Mouse (Mus musculus) MEL (cell line): ENCODE measurements around the gene Kyat1. TPM values are rescaled to one million over a fixed set of nuclear protein-coding genes. Genes with fewer than 3 reads are reported as not detected.

Source experiments
- DNase-seq: peaks from one replicate; pipeline ENCODE4 v3.0.0; 2011; ENCODE audit warnings: low read depth, low spot score
- H3K27ac ChIP-seq: 2 replicates; pipeline ENCODE4 v1.5.1; 2012; ENCODE audit warnings: low read depth, mild to moderate bottlenecking, control low read depth, low read length, moderate library complexity; ENCODE audit not compliant: control insufficient read depth
- H3K27me3 ChIP-seq, 2 experiments: fragments of 150-350 bp in 1 of 2; sonication (generic) in 1 of 2; 2 replicates each; pipeline ENCODE4 v1.6.1; 2012; ENCODE audit warnings: low read length in 2 of 2, mild to moderate bottlenecking in 2 of 2, improper control_type of control experiment in 1 of 2, moderate library complexity in 1 of 2; ENCODE audit not compliant: insufficient read depth in 2 of 2, control insufficient read depth in 1 of 2
- H3K36me3 ChIP-seq, 2 experiments: 2 replicates each; pipeline ENCODE4 v1.6.1; 2012 to 2014; ENCODE audit warnings: low read length in 2 of 2, improper control_type of control experiment in 1 of 2, inconsistent platforms in 1 of 2, mild to moderate bottlenecking in 1 of 2; ENCODE audit not compliant: insufficient read depth in 2 of 2, control insufficient read depth in 1 of 2
- H3K4me1 ChIP-seq, 2 experiments: fragments of 150-350 bp in 1 of 2; sonication (generic) in 1 of 2; 2 replicates each; pipeline ENCODE4 v1.6.1; 2012; ENCODE audit warnings: low read length in 2 of 2, improper control_type of control experiment in 1 of 2, mild to moderate bottlenecking in 1 of 2; ENCODE audit not compliant: insufficient read depth in 2 of 2, control insufficient read depth in 1 of 2
- H3K4me3 ChIP-seq, 2 experiments: fragments of 150-350 bp in 1 of 2; sonication (generic) in 1 of 2; 2 replicates each; pipeline ENCODE4 v1.5.1; 2012; ENCODE audit warnings: low read depth in 2 of 2, low read length in 2 of 2, mild to moderate bottlenecking in 2 of 2, moderate library complexity in 2 of 2, control low read depth in 1 of 2, improper control_type of control experiment in 1 of 2; ENCODE audit not compliant: control insufficient read depth in 1 of 2, insufficient read depth in 1 of 2
- H3K79me2 ChIP-seq: 2 replicates; pipeline ENCODE4 v1.6.1; 2012; ENCODE audit warnings: mild to moderate bottlenecking, low read length, moderate library complexity; ENCODE audit not compliant: control insufficient read depth, poor library complexity, insufficient read depth
- H3K9ac ChIP-seq: 2 replicates; pipeline ENCODE4 v1.6.1; 2012; ENCODE audit warnings: low read depth, mild to moderate bottlenecking, control low read depth, low read length, moderate library complexity; ENCODE audit not compliant: control insufficient read depth, poor library complexity, severe bottlenecking
- H3K9me3 ChIP-seq: fragments of 150-350 bp; sonication (generic); replicated peaks from 2 replicates; pipeline ENCODE4 v1.6.1; 2012; ENCODE audit warnings: mild to moderate bottlenecking, low read length, improper control_type of control experiment, moderate library complexity; ENCODE audit not compliant: insufficient read depth
- CTCF ChIP-seq, 3 experiments: IDR thresholded peaks in 2 of 3; conservative IDR thresholded peaks in 1 of 3; 2 replicates each; pipeline ENCODE4 v1.5.1; 2011 to 2012; ENCODE audit warnings: low read length in 3 of 3, low read depth in 2 of 3, mild to moderate bottlenecking in 2 of 3, improper control_type of control experiment in 1 of 3, inconsistent platforms in 1 of 3, mixed read lengths in 1 of 3, moderate library complexity in 1 of 3; ENCODE audit not compliant: control insufficient read depth in 1 of 3, insufficient read depth in 1 of 3, poor library complexity in 1 of 3, severe bottlenecking in 1 of 3
- ELF1 ChIP-seq: IDR thresholded peaks from 2 replicates; pipeline ENCODE4 v1.6.1; 2014; ENCODE audit warnings: low read depth, mild to moderate bottlenecking, inconsistent platforms, low read length, improper control_type of control experiment, moderate library complexity
- ETS1 ChIP-seq: IDR thresholded peaks from 2 replicates; pipeline ENCODE4 v1.6.1; 2012; ENCODE audit warnings: low read depth, mild to moderate bottlenecking, inconsistent platforms, low read length, improper control_type of control experiment, moderate library complexity
- HCFC1 ChIP-seq: IDR thresholded peaks from 2 replicates; pipeline ENCODE4 v1.6.1; 2012; ENCODE audit warnings: low read depth, mild to moderate bottlenecking, inconsistent platforms, low read length, improper control_type of control experiment, moderate library complexity
- MAFK ChIP-seq: IDR thresholded peaks from 2 replicates; pipeline ENCODE4 v1.6.1; 2011; ENCODE audit warnings: low read depth, mild to moderate bottlenecking, low read length, improper control_type of control experiment, borderline replicate concordance
- MAX ChIP-seq: IDR thresholded peaks from 2 replicates; pipeline ENCODE4 v1.6.1; 2011; ENCODE audit warnings: low read length, improper control_type of control experiment
- MAZ ChIP-seq: IDR thresholded peaks from 2 replicates; pipeline ENCODE4 v1.6.1; 2012; ENCODE audit warnings: low read depth, mild to moderate bottlenecking, inconsistent platforms, low read length, improper control_type of control experiment
- MXI1 ChIP-seq: IDR thresholded peaks from 2 replicates; pipeline ENCODE4 v1.6.1; 2011; ENCODE audit warnings: mild to moderate bottlenecking, low read depth, low read length, improper control_type of control experiment
- MYB ChIP-seq: IDR thresholded peaks from 2 replicates; pipeline ENCODE4 v1.6.1; 2011; ENCODE audit warnings: mild to moderate bottlenecking, low read depth, low read length, improper control_type of control experiment
- MYC ChIP-seq: IDR thresholded peaks from 2 replicates; pipeline ENCODE4 v1.6.1; 2011; ENCODE audit warnings: low read depth, mild to moderate bottlenecking, low read length, improper control_type of control experiment, moderate library complexity
- NELFE ChIP-seq: IDR thresholded peaks from 2 replicates; pipeline ENCODE4 v1.6.1; 2011; ENCODE audit warnings: low read depth, low read length, improper control_type of control experiment
- POLR2A ChIP-seq, 2 experiments: IDR thresholded peaks; 2 replicates each; pipeline ENCODE4 v1.6.1; 2011 to 2012; ENCODE audit warnings: low read length in 2 of 2, mild to moderate bottlenecking in 2 of 2, control low read depth in 1 of 2, improper control_type of control experiment in 1 of 2, low read depth in 1 of 2, moderate library complexity in 1 of 2; ENCODE audit not compliant: control insufficient read depth in 1 of 2, insufficient read depth in 1 of 2, poor library complexity in 1 of 2
- POLR2AphosphoS5 ChIP-seq: IDR thresholded peaks from 2 replicates; pipeline ENCODE4 v1.6.1; 2012; ENCODE audit warnings: low read depth, borderline replicate concordance, mild to moderate bottlenecking, inconsistent platforms, low read length, moderate library complexity, mixed read lengths
- RAD21 ChIP-seq: IDR thresholded peaks from 2 replicates; pipeline ENCODE4 v1.6.1; 2011; ENCODE audit warnings: mild to moderate bottlenecking, low read depth, low read length, improper control_type of control experiment
- SIN3A ChIP-seq: IDR thresholded peaks from 2 replicates; pipeline ENCODE4 v1.6.1; 2012; ENCODE audit warnings: low read length, improper control_type of control experiment, inconsistent platforms
- SMC3 ChIP-seq: IDR thresholded peaks from 2 replicates; pipeline ENCODE4 v1.6.1; 2011; ENCODE audit warnings: low read depth, low read length, improper control_type of control experiment
- UBTF ChIP-seq: IDR thresholded peaks from 2 replicates; pipeline ENCODE4 v1.6.1; 2012; ENCODE audit warnings: low read depth, mild to moderate bottlenecking, inconsistent platforms, low read length, improper control_type of control experiment, moderate library complexity, borderline replicate concordance; ENCODE audit not compliant: insufficient read depth
- USF2 ChIP-seq, 2 experiments: IDR thresholded peaks; 2 replicates each; pipeline ENCODE4 v1.6.1; 2011 to 2012; ENCODE audit warnings: improper control_type of control experiment in 2 of 2, low read length in 2 of 2, borderline replicate concordance in 1 of 2, inconsistent platforms in 1 of 2, low read depth in 1 of 2, mild to moderate bottlenecking in 1 of 2; ENCODE audit not compliant: insufficient read depth in 1 of 2
- ZC3H11A ChIP-seq: IDR thresholded peaks from 2 replicates; pipeline ENCODE4 v1.6.1; 2012; ENCODE audit warnings: low read depth, mild to moderate bottlenecking, inconsistent platforms, low read length, improper control_type of control experiment
- ZKSCAN1 ChIP-seq: IDR thresholded peaks from 2 replicates; pipeline ENCODE4 v1.6.1; 2012; ENCODE audit warnings: low read depth, mild to moderate bottlenecking, inconsistent platforms, low read length, improper control_type of control experiment, moderate library complexity
- polyA plus RNA-seq, 2 experiments: library from polyadenylated mRNA; stranded (reverse) in 1 of 2; unstranded in 1 of 2; fragments of >175 nt in 1 of 2; fragments of >200 nt in 1 of 2; gene quantifications; 2 replicates each; pipeline versions ENCODE4 v1.2.1 to v1.2.4; 2012; ENCODE audit warnings: low replicate concordance in 2 of 2, low read depth in 1 of 2; ENCODE audit not compliant: insufficient read length in 2 of 2, insufficient read depth in 1 of 2, missing spikeins in 1 of 2
- total RNA-seq: library from RNA; depleted of rRNA; stranded (reverse); fragments of 300-350 nt; gene quantifications from 2 replicates; pipeline ENCODE4 v1.2.3, GENCODE M21; 2012

Gene Kyat1
- total and polyA plus RNA-seq, 3 experiments: 9.5 to 14.9 TPM; not detected in 1

DNA sequence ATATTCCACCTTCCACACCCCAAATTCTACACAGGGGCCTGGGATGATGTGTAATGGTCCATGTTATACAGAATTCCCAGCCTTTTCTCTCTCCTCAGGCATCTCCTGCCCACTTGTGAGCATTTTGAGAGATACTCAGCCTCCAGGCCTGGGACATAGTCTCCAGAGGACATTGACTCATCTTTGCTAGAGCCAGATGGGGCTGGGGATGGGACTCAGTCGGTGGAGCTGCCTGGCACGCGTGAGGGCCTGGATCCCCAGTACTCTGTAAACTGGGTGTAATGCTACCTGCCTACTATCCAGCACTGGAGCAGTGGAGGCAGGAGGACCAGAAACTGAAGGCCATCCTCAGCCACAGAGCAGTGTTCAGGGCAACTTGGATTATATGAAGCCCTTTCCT lies 43.5 kb upstream of the Kyat1 start:
- H3K4me3 ChIP-seq: no peak overlapping the region
- TF ChIP-seq ETS1: no peak
- no peak for TF ChIP-seq MYB
- no peak for TF ChIP-seq CTCF (IDR thresholded peaks at IDR 0.05 in 2 of 3, conservative IDR thresholded peaks at IDR 0.05 in 1 of 3; ENCODE audit: control insufficient read depth in 1 of 3, insufficient read depth in 1 of 3, low read depth in 2 of 3, low read length in 3 of 3, poor library complexity in 1 of 3, severe bottlenecking in 1 of 3)
- TF ChIP-seq RAD21: no peak
- TF ChIP-seq ZKSCAN1: no peak
- TF ChIP-seq MAZ: no peak
- no peak for TF ChIP-seq HCFC1
- no peak for TF ChIP-seq USF2 (IDR thresholded peaks at IDR 0.05; ENCODE audit: borderline replicate concordance in 1 of 2, insufficient read depth in 1 of 2, low read depth in 1 of 2, low read length in 2 of 2)
- no peak for TF ChIP-seq MAX
- no peak for TF ChIP-seq POLR2A (IDR thresholded peaks at IDR 0.05; ENCODE audit: control insufficient read depth in 1 of 2, insufficient read depth in 1 of 2, low read depth in 1 of 2, low read length in 2 of 2, poor library complexity in 1 of 2)
- TF ChIP-seq NELFE: no peak
- no peak for TF ChIP-seq UBTF
- TF ChIP-seq ELF1: no peak
- TF ChIP-seq POLR2AphosphoS5: no peak
- TF ChIP-seq ZC3H11A: no peak
- TF ChIP-seq SIN3A: no peak
- TF ChIP-seq MYC: no peak
- TF ChIP-seq MXI1: no peak
- TF ChIP-seq SMC3: no peak
- H3K9ac ChIP-seq: no peak overlapping the region
- peaks cover 3 to 9% of the 10 kb centered on the region in 2 experiments for H3K36me3 ChIP-seq
- no peaks in the 10 kb centered on the region for H3K27me3 ChIP-seq
- H3K4me1 ChIP-seq: peaks cover 5 to 8% of the 10 kb centered on the region in 2 experiments
- H3K79me2 ChIP-seq: no peaks in the 10 kb centered on the region
- H3K27ac ChIP-seq: no peak overlapping the region
- no peaks in the 10 kb centered on the region for H3K9me3 ChIP-seq
- DNase-seq: no peak

- Histone ChIP-seq H3K9ac (no peak overlapping the region), H3K4me3 (no peak overlapping the region), H3K36me3 (peaks cover 6 to 9% of the 10 kb centered on the region in 2 experiments), H3K9me3 (no peaks in the 10 kb centered on the region), H3K27ac (no peak overlapping the region), H3K27me3 (no peaks in the 10 kb centered on the region), H3K4me1 (peaks cover 5 to 8% of the 10 kb centered on the region in 2 experiments), H3K79me2 (no peaks in the 10 kb centered on the region)
- no peak for TF ChIP-seq MAFK
- no peak for DNase-seq
Measured at GRCm38 (mm10) chr2:30247681-30248080, 42.0 kb upstream of the Kyat1 start.
